Mouse (Mus musculus): ENCODE data around the gene Samm50. TPM values are rescaled to one million over a fixed set of nuclear protein-coding genes. Genes with fewer than 3 reads are reported as not detected.

Samm50 gene
- total and polyA plus RNA-seq, 3 experiments: 55.3 to 132 (median 79.3) TPM

GRCm38 (mm10) chr15:84238552-84238951 is 46.5 kb downstream of the Samm50 start:
- H3K4me3 ChIP-seq (replicated peaks in 1 of 3; ENCODE audit: low read depth in 2 of 3, low read length in 2 of 3, poor library complexity in 1 of 3): no peak overlapping the region
- in situ Hi-C loops (cut with MboI; ENCODE audit: low pct_ligation_motif_present, low pct_unique_long_range_greater_than_20kb, low sequenced_read_pairs): no loop called here

GRCm38 (mm10) chr15:84238991-84239401 is 47.0 kb downstream of the Samm50 start:
- no peak for DNase-seq (ENCODE audit: extremely low read depth)
- TF ChIP-seq NRF1 (IDR thresholded peaks at IDR 0.05; ENCODE audit: low read depth, low read length) (no peak), ZC3H11A (IDR thresholded peaks at IDR 0.05; ENCODE audit: low read depth, low read length) (no peak), MAZ (IDR thresholded peaks at IDR 0.05; ENCODE audit: low read depth, low read length) (no peak), ZNF384 (IDR thresholded peaks at IDR 0.05; ENCODE audit: low read depth, low read length) (no peak), TCF12 (IDR thresholded peaks at IDR 0.05; ENCODE audit: low read depth, low read length) (no peak), POLR2A (IDR thresholded peaks at IDR 0.05; ENCODE audit: low read depth, low read length) (no peak), BHLHE40 (IDR thresholded peaks at IDR 0.05; ENCODE audit: low read depth, low read length) (no peak), EP300 (IDR thresholded peaks at IDR 0.05; ENCODE audit: low read length) (no peak), UBTF (IDR thresholded peaks at IDR 0.05; ENCODE audit: low read depth, low read length) (no peak)
- H3K27me3 ChIP-seq (replicated peaks): no peaks in the 10 kb centered on the region
- no peaks in the 10 kb centered on the region for H3K9me3 ChIP-seq (replicated peaks; ENCODE audit: low read length)
- H3K4me3 ChIP-seq (replicated peaks in 1 of 3; ENCODE audit: low read depth in 2 of 3, low read length in 2 of 3, poor library complexity in 1 of 3): no peak overlapping the region
- no peak overlapping the region for H3K9ac ChIP-seq (ENCODE audit: insufficient read depth, low read depth)
- no peak overlapping the region for H3K4me2 ChIP-seq (ENCODE audit: insufficient read depth, low read depth, poor library complexity, severe bottlenecking)
- H3K36me3 ChIP-seq (replicated peaks in 1 of 2; ENCODE audit: control insufficient read depth in 1 of 2, insufficient read depth in 1 of 2, low read length in 1 of 2): no peaks in the 10 kb centered on the region
- no peak overlapping the region for H3K27ac ChIP-seq (ENCODE audit: insufficient read depth, low read depth)
- in situ Hi-C loops (cut with MboI; ENCODE audit: low pct_ligation_motif_present, low pct_unique_long_range_greater_than_20kb, low sequenced_read_pairs): no loop called here
- H3K4me1 ChIP-seq (ENCODE audit: control insufficient read depth in 1 of 2, insufficient read depth in 2 of 2): peaks cover 16 to 51% of the 10 kb centered on the region in 2 experiments
- H3K79me2 ChIP-seq (replicated peaks; ENCODE audit: control insufficient read depth, extremely low read depth, insufficient read depth, poor library complexity, severe bottlenecking): no peaks in the 10 kb centered on the region
- dilution Hi-C loops (cut with MboI; ENCODE audit: extremely low pct_ligation_motif_present, extremely low pct_unique_long_range_greater_than_20kb, low sequenced_read_pairs): no loop called here

More at GRCm38 (mm10) chr15:84238552-84238951, 46.5 kb downstream of the Samm50 start:
- dilution Hi-C loops (cut with MboI; ENCODE audit: extremely low pct_ligation_motif_present, extremely low pct_unique_long_range_greater_than_20kb, low sequenced_read_pairs): no loop called here
- Histone ChIP-seq H3K36me3 (replicated peaks in 1 of 2; ENCODE audit: control insufficient read depth in 1 of 2, insufficient read depth in 1 of 2, low read length in 1 of 2) (no peaks in the 10 kb centered on the region), H3K9me3 (replicated peaks; ENCODE audit: low read length) (no peaks in the 10 kb centered on the region), H3K27ac (ENCODE audit: insufficient read depth, low read depth) (no peak overlapping the region), H3K4me2 (ENCODE audit: insufficient read depth, low read depth, poor library complexity, severe bottlenecking) (no peak overlapping the region), H3K79me2 (replicated peaks; ENCODE audit: control insufficient read depth, extremely low read depth, insufficient read depth, poor library complexity, severe bottlenecking) (no peaks in the 10 kb centered on the region), H3K4me1 (ENCODE audit: control insufficient read depth in 1 of 2, insufficient read depth in 2 of 2) (peaks cover 16 to 51% of the 10 kb centered on the region in 2 experiments), H3K9ac (ENCODE audit: insufficient read depth, low read depth) (no peak overlapping the region), H3K27me3 (replicated peaks) (no peaks in the 10 kb centered on the region)
- no peak for DNase-seq (ENCODE audit: extremely low read depth)
- TF ChIP-seq IRF4 (IDR thresholded peaks at IDR 0.05; ENCODE audit: low read depth, low read length) (no peak), USF1 (IDR thresholded peaks at IDR 0.05; ENCODE audit: low read depth, low read length) (no peak), TCF12 (IDR thresholded peaks at IDR 0.05; ENCODE audit: low read depth, low read length) (no peak), MYC (IDR thresholded peaks at IDR 0.05; ENCODE audit: low read depth, low read length) (no peak), POLR2A (IDR thresholded peaks at IDR 0.05; ENCODE audit: low read depth, low read length) (no peak), RAD21 (IDR thresholded peaks at IDR 0.05; ENCODE audit: low read depth, low read length) (no peak), JUN (IDR thresholded peaks at IDR 0.05; ENCODE audit: insufficient read depth, low read depth, low read length) (no peak), ELF1 (IDR thresholded peaks at IDR 0.05; ENCODE audit: low read depth, low read length) (no peak), JUND (conservative IDR thresholded peaks at IDR 0.05; ENCODE audit: low read depth, low read length) (no peak), GABPA (IDR thresholded peaks at IDR 0.05; ENCODE audit: insufficient replicate concordance, low read depth, low read length) (no peak), ZC3H11A (IDR thresholded peaks at IDR 0.05; ENCODE audit: low read depth, low read length) (no peak), NELFE (IDR thresholded peaks at IDR 0.05; ENCODE audit: low read depth, low read length) (no peak), MEF2A (IDR thresholded peaks at IDR 0.05; ENCODE audit: borderline replicate concordance, low read depth, low read length) (no peak), E2F4 (IDR thresholded peaks at IDR 0.05; ENCODE audit: insufficient replicate concordance, low read depth, low read length) (no peak), CHD2 (IDR thresholded peaks at IDR 0.05; ENCODE audit: low read length) (no peak)

All from CH12.LX (cell line).